Mouse (Mus musculus) thymus, postnatal 4 days (tissue): ENCODE measurements around the gene Ralgps1.

Experiments used
- DNase-seq: peaks from one replicate; pipeline ENCODE4 v3.0.0; 2021

Gene Ralgps1

GRCm38 (mm10) chr2:33370777-33371647, at the start of gene Ralgps1:
Gene Ralgps1 (minus strand): TSS chr2:33371486.
- peak; percentile 96 for DNase-seq

- DNase-seq, result no peak
Measured at GRCm38 (mm10) chr2:33417454-33417853, 46.2 kb upstream of the Ralgps1 start.

GRCm38 (mm10) chr2:33414019-33414418, 42.7 kb upstream of the Ralgps1 start:
- no peak for DNase-seq

GRCm38 (mm10) chr2:33412111-33412510, 40.8 kb upstream of the Ralgps1 start:
- no peak for DNase-seq

GRCm38 (mm10) chr2:33403511-33404003, 32.3 kb upstream of the Ralgps1 start:
- DNase-seq, result peak; percentile 64

DNA sequence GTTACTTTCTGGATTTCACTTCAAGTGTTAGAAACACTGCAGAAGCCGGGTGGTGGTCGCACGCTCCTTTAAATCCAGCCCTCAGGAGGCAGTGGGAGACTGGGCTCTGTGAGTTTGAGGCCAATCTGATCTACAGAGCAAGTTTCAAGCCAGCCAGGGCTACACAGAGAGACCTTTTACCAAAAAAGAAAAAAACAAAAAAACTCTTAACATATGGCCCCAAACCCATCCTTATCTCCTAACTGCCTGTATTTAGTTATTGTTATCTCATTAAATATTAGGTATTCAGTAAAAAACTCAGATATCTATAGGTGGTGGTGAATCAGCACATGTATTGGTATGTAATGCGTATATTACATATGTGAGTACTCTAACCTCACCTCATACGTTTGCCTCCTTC, 31.4 kb upstream of the Ralgps1 start:
- DNase-seq, result no peak

DNA sequence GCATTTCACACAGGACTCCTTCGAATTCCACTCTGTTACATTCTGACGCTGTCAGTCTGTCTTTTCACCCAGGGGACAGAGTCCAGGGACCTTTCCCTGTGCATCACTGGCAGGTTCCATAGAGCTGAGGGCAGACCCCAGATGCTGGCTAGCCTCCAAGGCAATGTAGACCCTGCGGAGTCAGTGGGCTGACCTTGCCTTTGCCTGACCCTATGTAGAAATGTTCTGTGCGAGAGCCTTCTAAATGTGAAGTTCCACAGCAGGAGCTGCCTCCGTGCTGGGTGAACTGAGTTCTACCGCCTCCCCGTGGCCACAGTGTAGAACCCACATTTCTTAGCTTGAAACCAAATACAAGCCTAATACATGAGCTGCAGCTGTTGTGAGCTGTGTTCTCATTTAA, 30.9 kb upstream of the Ralgps1 start:
- DNase-seq, result peak; percentile 88

- peak; percentile 68 for DNase-seq
Measured at GRCm38 (mm10) chr2:33401217-33401616, 29.9 kb upstream of the Ralgps1 start.

GRCm38 (mm10) chr2:33400541-33400940, 29.3 kb upstream of the Ralgps1 start:
- no peak for DNase-seq

DNA sequence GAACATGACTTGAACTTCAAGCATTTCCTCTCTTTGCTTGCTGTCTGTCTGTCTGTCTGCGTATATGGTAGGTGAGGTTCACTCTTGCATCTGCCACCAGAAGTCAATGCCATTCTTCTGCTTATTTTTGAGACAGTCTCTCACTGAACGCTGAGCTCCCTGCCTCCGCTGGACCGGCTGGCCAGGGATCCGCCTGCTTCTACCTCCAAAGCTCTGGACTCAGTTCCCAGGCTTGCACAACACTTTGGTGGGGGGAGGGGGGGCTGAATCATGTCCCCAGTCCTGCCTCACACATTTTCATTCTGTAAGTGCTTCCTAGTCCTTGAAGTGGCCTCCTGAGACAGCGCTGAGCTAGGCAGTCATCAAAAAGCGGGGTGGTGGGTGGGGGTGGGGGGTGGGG, 27.8 kb upstream of the Ralgps1 start:
- DNase-seq, result no peak

DNA sequence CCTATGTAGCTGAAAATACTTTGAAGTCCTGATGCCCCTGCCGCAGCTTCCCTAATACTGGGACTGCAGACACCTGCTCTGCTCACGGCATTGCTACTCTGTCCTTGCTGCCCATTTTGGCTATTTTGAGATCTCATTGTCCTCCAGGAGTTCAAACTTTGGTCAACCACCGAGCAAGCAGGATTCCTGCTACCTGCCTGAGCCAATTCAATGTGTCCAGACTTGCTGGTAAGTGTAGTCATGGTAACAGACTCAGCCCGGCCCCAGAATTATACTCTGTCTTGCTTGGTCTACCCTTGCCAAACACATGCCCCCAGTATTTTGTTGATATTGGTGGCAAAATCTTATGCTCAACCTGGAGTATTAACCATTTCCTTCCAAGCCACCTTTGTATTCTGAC, 25.8 kb upstream of the Ralgps1 start:
- DNase-seq, result no peak

DNA sequence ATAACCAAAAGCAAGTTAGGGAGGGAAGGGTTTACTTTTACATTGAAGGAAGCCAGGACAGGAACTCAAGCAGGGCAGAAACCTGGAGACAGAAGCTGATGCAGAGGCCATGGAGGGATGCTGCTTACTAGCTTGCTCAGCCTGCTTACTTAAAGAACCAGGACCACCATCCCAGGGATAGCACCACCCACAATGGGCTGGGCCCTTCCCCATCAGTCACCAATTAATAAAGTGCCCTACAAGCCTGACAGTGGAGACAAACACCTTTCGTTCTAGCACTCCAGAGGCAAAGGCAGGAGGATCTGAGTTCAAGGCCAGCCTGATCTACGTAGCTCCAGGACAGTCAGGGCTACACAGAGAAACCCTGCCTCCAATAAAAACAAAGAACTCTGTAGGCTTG, 23.8 kb upstream of the Ralgps1 start:
- no peak for DNase-seq

- DNase-seq, result no peak
Measured at GRCm38 (mm10) chr2:33393951-33394635, 22.8 kb upstream of the Ralgps1 start.

- DNase-seq, result no peak
Measured at GRCm38 (mm10) chr2:33393021-33393420, 21.7 kb upstream of the Ralgps1 start.

- DNase-seq, result no peak
Measured at GRCm38 (mm10) chr2:33371648-33372408, 542 bp upstream of the Ralgps1 start.

DNA sequence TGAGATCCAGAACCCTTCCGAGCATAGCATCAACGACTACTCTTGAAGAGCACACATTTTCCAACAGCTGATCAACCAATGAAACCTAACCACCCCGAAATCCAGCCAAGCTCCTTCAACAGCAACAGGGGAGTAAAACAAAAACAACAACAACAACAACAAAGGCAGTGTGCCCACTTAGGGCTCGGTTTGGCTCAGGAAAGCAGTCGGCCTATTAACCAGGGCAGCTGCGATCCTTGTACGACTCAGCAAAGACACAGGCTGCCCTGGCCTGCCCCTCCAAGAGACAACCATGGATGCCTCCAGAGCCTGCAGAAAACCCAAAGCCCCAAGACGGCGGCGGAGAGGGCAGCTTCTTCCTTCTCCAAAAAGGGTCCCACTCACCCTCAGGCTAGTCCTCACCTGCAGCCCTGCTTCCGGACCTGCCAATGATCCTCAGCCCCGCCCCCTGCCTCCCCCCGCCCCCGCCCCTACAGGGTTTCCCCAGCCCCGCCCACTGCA, 960 bp downstream of the Ralgps1 start:
- DNase-seq, result no peak

- no peak for DNase-seq
Measured at GRCm38 (mm10) chr2:33369453-33369852, 1.8 kb downstream of the Ralgps1 start.

- no peak for DNase-seq
Measured at GRCm38 (mm10) chr2:33368486-33368885, 2.8 kb downstream of the Ralgps1 start.

GRCm38 (mm10) chr2:33365703-33366471, 5.4 kb downstream of the Ralgps1 start:
- no peak for DNase-seq

- DNase-seq, result no peak
Measured at GRCm38 (mm10) chr2:33364656-33365055, 6.6 kb downstream of the Ralgps1 start.

GRCm38 (mm10) chr2:33363890-33364289, 7.4 kb downstream of the Ralgps1 start:
- no peak for DNase-seq

GRCm38 (mm10) chr2:33361139-33361716, 10.1 kb downstream of the Ralgps1 start:
- DNase-seq, result no peak
